Mouse (Mus musculus) 3T3-L1 (cell line): Measurements from ENCODE around the gene Aars2.
A peak's percentile ranks its signal among the peaks of the same experiment; 100 is the strongest.

ENCODE experiments used
- DNase-seq: peaks from one replicate; pipeline ENCODE4 v3.0.0-alpha.2; 2015; ENCODE audit warnings: low read depth, low spot score

Aars2 gene

DNA sequence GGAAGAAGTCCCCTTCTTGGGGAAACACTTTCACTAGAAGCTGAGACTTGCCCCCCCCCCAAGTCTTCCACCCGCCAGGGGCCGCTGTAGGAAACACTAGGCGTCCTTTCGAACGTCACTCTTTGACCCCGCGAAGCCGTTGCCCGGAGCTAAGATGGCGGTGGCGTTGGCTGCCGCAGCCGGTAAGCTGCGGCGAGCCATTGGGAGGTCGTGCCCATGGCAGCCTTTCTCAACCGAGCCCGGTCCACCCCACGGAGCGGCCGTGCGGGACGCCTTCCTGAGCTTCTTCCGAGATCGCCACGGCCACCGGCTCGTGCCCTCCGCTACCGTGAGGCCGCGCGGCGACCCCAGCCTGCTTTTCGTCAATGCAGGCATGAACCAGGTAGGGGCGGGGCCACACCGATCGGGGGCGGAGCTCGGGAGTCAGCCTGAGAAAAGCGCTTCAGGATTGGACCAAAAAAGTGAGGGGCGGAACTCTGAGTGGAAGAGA is at the start of gene Aars2:
Aars2 (plus strand) TSS at position 142 of the 490 bp plus-strand sequence.
- DNase-seq, result peak; percentile 94

- peak; percentile 51 for DNase-seq
Measured at GRCm38 (mm10) chr17:45457487-45457886, 49.2 kb upstream of the Aars2 start.

DNA sequence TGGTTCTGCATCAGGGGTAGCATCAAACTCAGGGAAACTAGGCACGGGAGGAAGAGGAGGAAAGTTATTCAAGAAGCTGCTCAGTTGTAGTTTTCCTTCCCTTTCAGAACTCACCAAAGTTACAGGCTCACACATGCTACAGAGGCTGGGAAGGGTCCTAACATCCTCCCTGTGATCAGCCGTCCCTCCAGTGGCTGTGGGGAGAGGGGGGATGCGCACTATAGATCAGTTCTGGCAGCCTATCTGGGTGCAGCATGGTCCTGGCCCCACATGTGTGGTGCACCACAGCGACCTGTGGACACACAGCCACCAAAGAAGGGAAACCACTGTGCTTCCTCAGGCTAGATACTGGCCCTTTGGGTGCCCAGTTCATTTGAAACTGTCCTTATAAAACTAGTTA is 48.1 kb upstream of the Aars2 start:
- no peak for DNase-seq

DNA sequence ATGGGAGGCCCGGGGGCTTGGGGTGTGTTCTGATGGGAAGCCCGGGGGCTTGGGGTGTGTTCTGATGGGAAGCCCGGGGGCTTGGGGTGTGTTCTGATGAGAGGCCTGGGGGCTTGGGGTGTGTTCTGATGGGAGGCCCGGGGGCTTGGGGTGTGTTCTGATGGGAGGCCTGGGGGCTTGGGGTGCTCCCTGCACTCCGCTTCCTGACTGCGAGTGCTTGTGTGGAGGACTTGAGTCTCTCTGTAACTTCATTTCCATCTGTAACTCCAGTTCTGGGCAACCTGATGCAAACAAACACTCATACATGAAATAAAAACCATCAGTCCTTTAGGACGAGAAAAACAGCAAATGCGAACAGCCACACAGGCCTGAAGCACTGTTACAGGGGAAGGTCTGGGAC is 47.6 kb upstream of the Aars2 start:
- no peak for DNase-seq

DNA sequence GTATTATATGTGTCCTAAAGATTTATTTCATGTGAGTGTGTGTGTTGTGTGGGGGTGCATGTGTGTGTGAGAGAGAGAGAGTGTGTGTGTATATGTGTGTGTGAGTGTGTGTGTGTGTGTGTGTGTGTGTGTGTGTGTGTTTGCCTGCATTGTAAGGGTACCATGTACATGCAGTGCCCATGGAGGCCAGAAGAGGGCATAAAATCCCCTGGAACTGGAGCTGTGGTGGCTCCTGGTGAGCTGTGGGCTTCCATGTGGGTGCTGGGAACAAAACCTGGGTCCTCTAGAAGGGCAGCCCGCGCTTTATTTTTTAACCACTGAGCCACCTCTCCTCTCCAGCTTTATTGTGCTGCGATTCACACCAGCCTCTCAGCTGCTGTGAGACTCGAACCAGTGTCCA is 44.1 kb upstream of the Aars2 start:
- no peak for DNase-seq

- DNase-seq, result no peak
Measured at GRCm38 (mm10) chr17:45464255-45464654, 42.4 kb upstream of the Aars2 start.

GRCm38 (mm10) chr17:45466701-45467100 is 39.9 kb upstream of the Aars2 start:
- no peak for DNase-seq

GRCm38 (mm10) chr17:45468302-45468701 is 38.3 kb upstream of the Aars2 start:
- DNase-seq, result peak; percentile 31

DNA sequence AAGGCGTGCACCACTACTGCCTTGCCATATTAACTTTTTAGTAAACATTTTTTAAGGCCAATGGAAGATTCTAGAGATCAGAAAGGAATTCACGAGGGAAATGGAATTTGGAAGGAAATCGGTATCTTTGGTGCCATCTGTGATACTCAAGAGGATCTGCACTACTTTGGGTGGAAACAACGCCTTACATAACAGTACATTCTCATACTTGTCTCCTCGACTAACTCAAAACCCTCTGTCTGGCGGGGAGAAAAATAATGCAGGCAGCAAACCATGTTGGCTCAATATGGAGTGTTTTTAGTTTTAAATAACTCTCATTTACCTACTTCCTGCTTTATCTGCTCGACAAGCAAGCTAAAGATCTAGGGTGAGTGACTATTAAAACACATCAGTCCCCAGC is 35.9 kb upstream of the Aars2 start:
- DNase-seq, result no peak

GRCm38 (mm10) chr17:45473667-45474066 is 33.0 kb upstream of the Aars2 start:
- no peak for DNase-seq

GRCm38 (mm10) chr17:45474146-45474545 is 32.5 kb upstream of the Aars2 start:
- no peak for DNase-seq

DNA sequence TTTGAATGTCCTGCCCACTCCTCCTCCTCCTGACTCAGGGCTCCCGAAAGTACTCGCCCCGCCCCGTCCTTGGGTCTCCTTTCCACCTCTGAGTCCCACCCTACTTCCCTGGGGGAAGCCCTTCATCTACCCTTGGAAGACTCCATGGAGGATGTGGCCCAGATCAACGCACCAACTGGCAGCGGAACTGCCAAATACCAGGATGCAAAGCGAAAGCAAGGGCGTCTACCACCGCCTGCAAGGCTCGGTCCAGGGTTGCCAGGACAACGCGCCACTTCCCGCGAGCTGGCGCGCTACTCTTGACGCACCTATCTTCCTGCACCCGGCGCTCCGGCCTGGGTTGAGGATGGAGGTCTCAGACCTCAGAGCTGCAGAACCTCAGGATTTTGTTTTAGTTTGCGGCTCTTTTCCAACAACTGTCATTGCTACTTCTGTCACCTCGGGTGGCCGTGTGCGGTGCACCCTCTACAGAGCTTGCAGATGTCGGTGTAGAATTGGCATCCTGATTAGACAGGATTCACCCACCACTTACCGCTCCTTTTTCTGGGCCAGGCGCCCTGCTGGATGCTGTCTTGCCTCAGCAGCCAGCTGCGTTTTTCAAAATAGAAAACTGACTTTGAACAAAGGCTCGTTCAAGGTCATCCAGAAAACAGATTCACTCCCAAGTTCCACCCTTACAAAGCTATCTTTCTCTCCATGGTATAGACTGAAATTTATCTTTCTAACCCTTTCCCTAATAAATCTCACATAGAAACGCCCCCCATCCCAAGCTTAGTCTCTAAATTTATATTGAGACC is 31.8 kb upstream of the Aars2 start, which contains the start of gene Spats1:
Spats1 (minus strand) TSS at position 747 of the 797 bp plus-strand sequence.
- DNase-seq, result no peak

GRCm38 (mm10) chr17:45478234-45478825 is 28.3 kb upstream of the Aars2 start:
- DNase-seq, result peak; percentile 87

DNA sequence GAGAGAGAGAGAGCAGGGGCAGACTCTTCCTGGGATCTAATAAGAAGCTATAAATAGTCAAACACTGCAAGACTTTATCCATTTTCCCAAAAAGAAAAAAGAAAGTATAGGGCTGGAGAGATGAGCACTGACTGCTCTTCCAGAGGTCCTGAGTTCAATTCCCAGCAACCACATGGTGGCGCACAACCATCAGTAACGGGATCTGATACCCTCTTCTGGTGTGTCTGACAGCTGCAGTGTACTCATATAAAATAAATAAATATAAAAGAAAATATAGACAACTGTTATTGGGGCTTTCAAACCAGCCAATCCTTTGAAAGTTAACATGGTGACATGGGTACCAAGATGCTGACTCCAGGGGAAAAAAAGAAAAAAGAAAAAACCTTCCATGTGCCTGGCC is 26.2 kb upstream of the Aars2 start:
- DNase-seq, result no peak

DNA sequence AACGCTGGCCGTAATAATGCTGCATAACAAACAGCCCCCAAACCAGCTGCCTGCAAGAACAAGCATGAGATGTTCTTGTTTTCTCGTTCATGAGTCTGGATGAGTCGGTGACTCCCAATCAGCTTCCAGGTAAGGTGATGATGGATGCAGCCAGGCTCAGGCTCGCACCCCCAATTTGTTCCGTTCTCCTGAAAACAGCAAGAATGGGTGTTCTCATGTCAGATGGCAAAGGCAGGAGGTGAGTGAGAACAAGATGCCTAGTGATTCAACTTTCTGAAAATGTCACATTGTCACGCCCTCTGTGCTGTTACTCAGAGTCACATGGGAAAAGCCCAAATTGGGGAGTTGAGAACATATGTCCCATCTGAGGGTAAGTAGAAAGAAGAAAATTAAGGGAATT is 21.1 kb upstream of the Aars2 start:
- no peak for DNase-seq

- DNase-seq, result no peak
Measured at GRCm38 (mm10) chr17:45487216-45487615, 19.4 kb upstream of the Aars2 start.

- no peak for DNase-seq
Measured at GRCm38 (mm10) chr17:45488321-45489254, 18.1 kb upstream of the Aars2 start.

DNA sequence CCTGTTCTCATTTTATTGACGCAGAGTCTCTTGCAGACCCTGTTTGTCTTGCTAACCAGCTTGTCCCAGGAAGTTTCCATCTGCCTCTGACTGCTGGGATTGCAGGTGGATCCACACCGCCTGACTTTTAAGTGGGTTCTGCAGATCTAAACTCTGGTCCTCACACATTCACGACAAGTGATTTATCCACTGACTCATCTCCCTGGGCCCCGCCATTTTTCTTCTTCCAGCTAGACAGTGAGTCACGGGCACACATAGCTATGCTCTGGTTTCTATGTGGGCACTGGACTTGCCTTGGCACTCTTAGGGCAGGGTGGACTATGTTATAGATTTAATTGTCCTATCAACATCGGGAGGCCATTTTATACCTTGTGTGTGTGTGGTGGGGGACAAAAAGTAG is 16.9 kb upstream of the Aars2 start:
- peak; percentile 57 for DNase-seq

DNA sequence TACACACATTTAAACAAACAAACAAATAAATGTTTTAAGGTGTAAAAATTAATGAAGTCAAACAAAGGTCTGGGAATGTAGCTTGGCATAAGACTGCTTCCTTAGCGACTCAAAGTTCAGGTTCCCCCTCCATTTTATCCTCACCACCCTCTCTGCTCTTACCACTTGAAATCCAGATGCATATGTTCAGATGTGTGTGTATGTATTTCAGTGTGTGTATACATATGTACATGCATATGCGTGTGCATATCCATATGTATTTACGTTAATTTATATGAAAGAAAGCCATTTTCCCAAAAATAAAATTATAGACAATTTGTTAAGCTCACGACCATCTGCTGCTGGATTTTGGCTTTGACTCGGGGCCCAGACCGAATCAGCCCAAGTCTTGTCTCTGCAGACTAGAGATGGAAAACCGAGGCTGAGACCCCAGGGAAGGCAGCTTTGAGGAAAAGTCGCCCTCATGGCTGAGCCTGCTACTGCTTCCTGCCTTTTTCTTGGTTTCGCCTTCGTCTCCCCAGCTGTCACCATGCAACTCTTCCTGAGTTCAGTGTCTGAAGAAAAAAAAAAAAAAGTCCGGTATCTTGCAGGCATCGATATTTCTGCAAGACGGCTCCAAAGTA is 16.0 kb upstream of the Aars2 start:
- no peak for DNase-seq

DNA sequence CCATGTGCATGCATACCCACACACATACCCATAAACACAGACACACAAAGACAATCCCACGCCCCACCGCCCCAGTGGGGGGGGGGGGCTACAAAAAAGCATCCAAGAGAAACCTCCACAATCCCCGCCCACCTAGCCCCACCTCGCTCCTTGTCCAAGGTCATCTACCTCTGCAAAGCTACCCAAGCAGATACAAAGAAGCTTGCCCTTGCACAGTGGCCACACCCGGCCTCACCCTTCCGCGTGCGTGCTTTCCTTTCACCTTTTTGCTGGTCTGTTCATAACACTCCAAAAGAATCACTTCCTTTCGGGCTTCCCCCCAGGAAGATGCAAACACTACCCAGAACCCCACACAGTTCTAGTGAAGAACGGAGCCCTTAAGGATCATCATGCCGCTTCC is 11.2 kb upstream of the Aars2 start:
- no peak for DNase-seq

GRCm38 (mm10) chr17:45498397-45498796 is 8.2 kb upstream of the Aars2 start:
- no peak for DNase-seq

GRCm38 (mm10) chr17:45499516-45499915 is 7.1 kb upstream of the Aars2 start:
- DNase-seq, result no peak
